Mouse (Mus musculus): ENCODE data around the gene Dop1b. TPM values are rescaled to one million over a fixed set of nuclear protein-coding genes. Genes with fewer than 3 reads are reported as not detected.
A peak's percentile ranks its signal among the peaks of the same experiment; 100 is the strongest.

Dop1b gene
- polyA plus RNA-seq, 1 experiment: 16.9 TPM

- H3K4me1 ChIP-seq (ENCODE audit: control insufficient read depth, insufficient read depth, low read length): peaks cover 3% of the 10 kb centered on the region
- H3K27ac ChIP-seq (ENCODE audit: insufficient read depth, low read length): no peak overlapping the region
- TF ChIP-seq EP300 (IDR thresholded peaks at IDR 0.05; ENCODE audit: insufficient read depth, low read depth, low read length): no peak
- no peak for TF ChIP-seq POLR2A (IDR thresholded peaks at IDR 0.05; ENCODE audit: insufficient read depth, low read length)
- no peak for TF ChIP-seq CTCF (IDR thresholded peaks at IDR 0.05; ENCODE audit: low read depth, low read length)
- no peaks in the 10 kb centered on the region for H3K27me3 ChIP-seq (ENCODE audit: control insufficient read depth, insufficient read depth, low read length, poor library complexity, severe bottlenecking)
- H3K36me3 ChIP-seq (ENCODE audit: control insufficient read depth, insufficient read depth, low read length, poor library complexity, severe bottlenecking): no peaks in the 10 kb centered on the region
- H3K9ac ChIP-seq (ENCODE audit: low read depth, poor library complexity, severe bottlenecking): no peak overlapping the region
- H3K4me3 ChIP-seq (ENCODE audit: low read depth, low read length): no peak overlapping the region
- H3K9me3 ChIP-seq (replicated peaks; ENCODE audit: control insufficient read depth, insufficient read depth, low read length, poor library complexity, severe bottlenecking): no peaks in the 10 kb centered on the region
Observed at GRCm38 (mm10) chr16:93715826-93716225, 4.1 kb downstream of the Dop1b start.

GRCm38 (mm10) chr16:93717299-93717703 is 5.6 kb downstream of the Dop1b start:
- TF ChIP-seq CTCF (IDR thresholded peaks at IDR 0.05; ENCODE audit: low read depth, low read length) (no peak), EP300 (IDR thresholded peaks at IDR 0.05; ENCODE audit: insufficient read depth, low read depth, low read length) (peak; percentile 79; the same call in 1 of the 2 replicates), POLR2A (IDR thresholded peaks at IDR 0.05; ENCODE audit: insufficient read depth, low read length) (no peak)
- peaks cover 3% of the 10 kb centered on the region for H3K4me1 ChIP-seq (ENCODE audit: control insufficient read depth, insufficient read depth, low read length)
- H3K9ac ChIP-seq (ENCODE audit: low read depth, poor library complexity, severe bottlenecking): no peak overlapping the region
- H3K36me3 ChIP-seq (ENCODE audit: control insufficient read depth, insufficient read depth, low read length, poor library complexity, severe bottlenecking): no peaks in the 10 kb centered on the region
- peak overlapping the region; percentile 52 for H3K27ac ChIP-seq (ENCODE audit: insufficient read depth, low read length)
- H3K4me3 ChIP-seq (ENCODE audit: low read depth, low read length): no peak overlapping the region
- H3K9me3 ChIP-seq (replicated peaks; ENCODE audit: control insufficient read depth, insufficient read depth, low read length, poor library complexity, severe bottlenecking): no peaks in the 10 kb centered on the region
- H3K27me3 ChIP-seq (ENCODE audit: control insufficient read depth, insufficient read depth, low read length, poor library complexity, severe bottlenecking): no peaks in the 10 kb centered on the region

- Histone ChIP-seq H3K4me1 (ENCODE audit: control insufficient read depth, insufficient read depth, low read length) (no peaks in the 10 kb centered on the region), H3K9me3 (replicated peaks; ENCODE audit: control insufficient read depth, insufficient read depth, low read length, poor library complexity, severe bottlenecking) (no peaks in the 10 kb centered on the region), H3K4me3 (ENCODE audit: low read depth, low read length) (no peak overlapping the region), H3K9ac (ENCODE audit: low read depth, poor library complexity, severe bottlenecking) (no peak overlapping the region), H3K27ac (ENCODE audit: insufficient read depth, low read length) (no peak overlapping the region), H3K36me3 (ENCODE audit: control insufficient read depth, insufficient read depth, low read length, poor library complexity, severe bottlenecking) (no peaks in the 10 kb centered on the region), H3K27me3 (ENCODE audit: control insufficient read depth, insufficient read depth, low read length, poor library complexity, severe bottlenecking) (no peaks in the 10 kb centered on the region)
- TF ChIP-seq POLR2A (IDR thresholded peaks at IDR 0.05; ENCODE audit: insufficient read depth, low read length): no peak
- no peak for TF ChIP-seq CTCF (IDR thresholded peaks at IDR 0.05; ENCODE audit: low read depth, low read length)
- TF ChIP-seq EP300 (IDR thresholded peaks at IDR 0.05; ENCODE audit: insufficient read depth, low read depth, low read length): no peak
Observed at GRCm38 (mm10) chr16:93721771-93722170, 10.1 kb downstream of the Dop1b start.

- Histone ChIP-seq H3K9me3 (replicated peaks; ENCODE audit: control insufficient read depth, insufficient read depth, low read length, poor library complexity, severe bottlenecking) (no peaks in the 10 kb centered on the region), H3K9ac (ENCODE audit: low read depth, poor library complexity, severe bottlenecking) (no peak overlapping the region), H3K27ac (ENCODE audit: insufficient read depth, low read length) (no peak overlapping the region), H3K4me1 (ENCODE audit: control insufficient read depth, insufficient read depth, low read length) (no peaks in the 10 kb centered on the region), H3K4me3 (ENCODE audit: low read depth, low read length) (no peak overlapping the region), H3K27me3 (ENCODE audit: control insufficient read depth, insufficient read depth, low read length, poor library complexity, severe bottlenecking) (no peaks in the 10 kb centered on the region), H3K36me3 (ENCODE audit: control insufficient read depth, insufficient read depth, low read length, poor library complexity, severe bottlenecking) (no peaks in the 10 kb centered on the region)
- no peak for TF ChIP-seq EP300 (IDR thresholded peaks at IDR 0.05; ENCODE audit: insufficient read depth, low read depth, low read length)
- TF ChIP-seq POLR2A (IDR thresholded peaks at IDR 0.05; ENCODE audit: insufficient read depth, low read length): no peak
- TF ChIP-seq CTCF (IDR thresholded peaks at IDR 0.05; ENCODE audit: low read depth, low read length): no peak
Observed at GRCm38 (mm10) chr16:93722476-93722875, 10.8 kb downstream of the Dop1b start.

- Histone ChIP-seq H3K4me1 (ENCODE audit: control insufficient read depth, insufficient read depth, low read length) (no peaks in the 10 kb centered on the region), H3K27ac (ENCODE audit: insufficient read depth, low read length) (no peak overlapping the region), H3K36me3 (ENCODE audit: control insufficient read depth, insufficient read depth, low read length, poor library complexity, severe bottlenecking) (no peaks in the 10 kb centered on the region), H3K9me3 (replicated peaks; ENCODE audit: control insufficient read depth, insufficient read depth, low read length, poor library complexity, severe bottlenecking) (no peaks in the 10 kb centered on the region), H3K9ac (ENCODE audit: low read depth, poor library complexity, severe bottlenecking) (no peak overlapping the region), H3K4me3 (ENCODE audit: low read depth, low read length) (no peak overlapping the region), H3K27me3 (ENCODE audit: control insufficient read depth, insufficient read depth, low read length, poor library complexity, severe bottlenecking) (no peaks in the 10 kb centered on the region)
- no peak for TF ChIP-seq EP300 (IDR thresholded peaks at IDR 0.05; ENCODE audit: insufficient read depth, low read depth, low read length)
- no peak for TF ChIP-seq CTCF (IDR thresholded peaks at IDR 0.05; ENCODE audit: low read depth, low read length)
- TF ChIP-seq POLR2A (IDR thresholded peaks at IDR 0.05; ENCODE audit: insufficient read depth, low read length): no peak
Observed at GRCm38 (mm10) chr16:93725417-93726144, 13.9 kb downstream of the Dop1b start.

GRCm38 (mm10) chr16:93726186-93726585 is 14.5 kb downstream of the Dop1b start:
- Histone ChIP-seq H3K27ac (ENCODE audit: insufficient read depth, low read length) (no peak overlapping the region), H3K27me3 (ENCODE audit: control insufficient read depth, insufficient read depth, low read length, poor library complexity, severe bottlenecking) (no peaks in the 10 kb centered on the region), H3K9ac (ENCODE audit: low read depth, poor library complexity, severe bottlenecking) (no peak overlapping the region), H3K36me3 (ENCODE audit: control insufficient read depth, insufficient read depth, low read length, poor library complexity, severe bottlenecking) (no peaks in the 10 kb centered on the region), H3K9me3 (replicated peaks; ENCODE audit: control insufficient read depth, insufficient read depth, low read length, poor library complexity, severe bottlenecking) (no peaks in the 10 kb centered on the region), H3K4me1 (ENCODE audit: control insufficient read depth, insufficient read depth, low read length) (no peaks in the 10 kb centered on the region), H3K4me3 (ENCODE audit: low read depth, low read length) (no peak overlapping the region)
- TF ChIP-seq POLR2A (IDR thresholded peaks at IDR 0.05; ENCODE audit: insufficient read depth, low read length) (no peak), EP300 (IDR thresholded peaks at IDR 0.05; ENCODE audit: insufficient read depth, low read depth, low read length) (no peak), CTCF (IDR thresholded peaks at IDR 0.05; ENCODE audit: low read depth, low read length) (no peak)

Data from ES-Bruce4 (cell line).